Comparison of ENCODE assay signal across 23 mouse cellular contexts in genomic region chrX:10984894-10985293, GRCm38 (mm10).
DNase-seq lines count a peak whose midpoint lies in the region; TF ChIP-seq lines count a peak whose summit lies in the region.
"Had no signal": no experiment of that assay in that cellular context is flagged by ENCODE, and none has a peak within 500 bp of the region (broad histone marks: within the 10 kb centered on the region; RNA-seq: fewer than 3 reads in every experiment).

No protein-coding gene starts in this region.

- DNase-seq in NIH3T3 (ENCODE audit: low read depth) = peak; percentile 1
- DNase-seq in adipocyte (ENCODE audit: low spot score) = peak; percentile 66
- DNase-seq in fibroblast of lung, adult 2 months (ENCODE audit: low read depth) = peak; percentile 69
- DNase-seq in layer of hippocampus, postnatal 25 days (ENCODE audit: extremely low spot score in 1 of 2, low spot score in 1 of 2) = no peak
- DNase-seq in left cerebral cortex, postnatal 10 days (ENCODE audit: extremely low spot score in 1 of 2, low spot score in 2 of 2) = no peak
- DNase-seq in ovary, postnatal 14 days (ENCODE audit: low spot score) = no peak
- DNase-seq in layer of hippocampus, adult 11-12 months (ENCODE audit: low spot score) = no peak
- DNase-seq: adrenal gland, adult 2 months; adrenal gland, postnatal 10 days; adrenal gland, postnatal 25 days; B cell, adult 2 months; cerebellum, adult 11-12 months; cerebellum, adult 2 months; cerebellum, adult 9-10 months; cerebellum, postnatal 10 days; cerebellum, postnatal 25 days had no signal

- H3ac ChIP-seq in myocyte (ENCODE audit: control insufficient read depth, insufficient read length) = no peak overlapping the region

- intact Hi-C loops in left cerebral cortex, postnatal 10 days (cut with DNase I) = no loop called here

- no peaks in the 10 kb centered on the region for H3K79me2 ChIP-seq in myocyte (ENCODE audit: control insufficient read depth, insufficient read depth)

- H3K27me3 ChIP-seq in myocyte (ENCODE audit: control insufficient read depth, insufficient read depth, insufficient read length) = no peaks in the 10 kb centered on the region
- H3K27me3 ChIP-seq: CH12.LX; embryonic facial prominence, embryonic 12.5 days; forebrain, embryonic 12.5 days had no signal

- no peak for TF ChIP-seq POLR2A in myocyte (IDR thresholded peaks at IDR 0.05; ENCODE audit: insufficient read length, low read depth)

- H3K4me2 ChIP-seq in myocyte (ENCODE audit: low read depth) = no peak overlapping the region
- H3K4me2 ChIP-seq: embryonic facial prominence, embryonic 12.5 days; forebrain, embryonic 12.5 days had no signal

- H3K36me3 ChIP-seq in myocyte (ENCODE audit: control insufficient read depth, insufficient read depth) = no peaks in the 10 kb centered on the region
- H3K36me3 ChIP-seq: embryonic facial prominence, embryonic 10.5 days; embryonic facial prominence, embryonic 12.5 days; forebrain, embryonic 10.5 days; forebrain, embryonic 12.5 days; G1E had no signal

- no peak overlapping the region for H3K4me3 ChIP-seq in myocyte
- H3K4me3 ChIP-seq: embryonic facial prominence, embryonic 10.5 days; embryonic facial prominence, embryonic 12.5 days; forebrain, embryonic 10.5 days; forebrain, embryonic 12.5 days had no signal

TF ChIP-seq in myocyte, 11 proteins besides CTCF, POLR2A, EP300 and RAD21:
- TF ChIP-seq CEBPB (IDR thresholded peaks at IDR 0.05; ENCODE audit: insufficient read depth, poor library complexity, severe bottlenecking) (0 out of 2 replicates have a peak, but pooled peaks have one; percentile 21), TCF3 (IDR thresholded peaks at IDR 0.05; ENCODE audit: insufficient read length, low read depth) (no peak)

Comparison
In these comparisons a context has a peak if more than half of its experiments do, and no peak if none do; other contexts are left out.
1. DNase-seq: peak in NIH3T3 (single experiment), adipocyte (single experiment) and fibroblast of lung, adult 2 months (single experiment); none in layer of hippocampus, postnatal 25 days (0 of 2), left cerebral cortex, postnatal 10 days (0 of 2), ovary, postnatal 14 days (single experiment) and layer of hippocampus, adult 11-12 months (single experiment).